Mouse (Mus musculus) left cerebral cortex, adult 9 months (tissue): ENCODE results near the gene Hacd2.
A peak's percentile ranks its signal among the peaks of the same experiment; 100 is the strongest.

Experiments
- DNase-seq, 2 experiments: peaks; one replicate each; pipeline ENCODE4 v3.0.0; 2022; ENCODE audit warnings: low spot score in 2 of 2

The Hacd2 gene

GRCm38 (mm10) chr16:35022242-35023137, at the start of gene Hacd2:
Gene Hacd2, plus strand, starts transcription at chr16:35022428.
- peak; percentile 82 to 95 for DNase-seq

GRCm38 (mm10) chr16:34972471-34972870, 49.8 kb upstream of the Hacd2 start:
- DNase-seq = no peak

GRCm38 (mm10) chr16:34975544-34975943, 46.7 kb upstream of the Hacd2 start:
- no peak for DNase-seq

GRCm38 (mm10) chr16:34976630-34977029, 45.6 kb upstream of the Hacd2 start:
- DNase-seq = no peak

GRCm38 (mm10) chr16:34978018-34978417, 44.2 kb upstream of the Hacd2 start:
- no peak for DNase-seq

- DNase-seq = no peak
Observed at GRCm38 (mm10) chr16:34981009-34981408, 41.2 kb upstream of the Hacd2 start.

GRCm38 (mm10) chr16:34984203-34985030, 37.8 kb upstream of the Hacd2 start:
- no peak for DNase-seq

GRCm38 (mm10) chr16:34985031-34985346, 37.2 kb upstream of the Hacd2 start:
- no peak for DNase-seq

GRCm38 (mm10) chr16:34986211-34986825, 35.9 kb upstream of the Hacd2 start:
- DNase-seq = no peak

GRCm38 (mm10) chr16:34991365-34991764, 30.9 kb upstream of the Hacd2 start:
- no peak for DNase-seq

- peak in 1 of 2 experiments; percentile 34 for DNase-seq
Observed at GRCm38 (mm10) chr16:34992854-34993253, 29.4 kb upstream of the Hacd2 start.

GRCm38 (mm10) chr16:34993694-34994330, 28.4 kb upstream of the Hacd2 start:
- DNase-seq = no peak

GRCm38 (mm10) chr16:34994641-34995141, 27.5 kb upstream of the Hacd2 start:
- DNase-seq = no peak

GRCm38 (mm10) chr16:34996133-34996532, 26.1 kb upstream of the Hacd2 start:
- DNase-seq = peak; percentile 62 to 86

- DNase-seq = no peak
Observed at GRCm38 (mm10) chr16:34997052-34997451, 25.2 kb upstream of the Hacd2 start.

GRCm38 (mm10) chr16:34997576-34997975, 24.7 kb upstream of the Hacd2 start:
- no peak for DNase-seq

GRCm38 (mm10) chr16:34999016-34999415, 23.2 kb upstream of the Hacd2 start:
- no peak for DNase-seq

GRCm38 (mm10) chr16:34999986-35000385, 22.2 kb upstream of the Hacd2 start:
- DNase-seq = no peak

- DNase-seq = peak in 1 of 2 experiments; percentile 36
Observed at GRCm38 (mm10) chr16:35000923-35001560, 21.2 kb upstream of the Hacd2 start.

GRCm38 (mm10) chr16:35004356-35004755, 17.9 kb upstream of the Hacd2 start:
- no peak for DNase-seq

GRCm38 (mm10) chr16:35004756-35005155, 17.5 kb upstream of the Hacd2 start:
- DNase-seq = no peak
